Mouse (Mus musculus) granulocyte monocyte progenitor cell, adult 5-6 weeks (primary cell): ENCODE results near the gene Pank4. TPM values are rescaled to one million over a fixed set of nuclear protein-coding genes. Genes with fewer than 3 reads are reported as not detected.

Experiments
- total RNA-seq, 2 experiments: library from RNA; stranded (forward) in 1 of 2; stranded (reverse) in 1 of 2; fragments of 200-712, 200-1000 nt in 1 of 2; fragments of >200 nt in 1 of 2; fragmentation: Nextera tagmentation in 1 of 2; gene quantifications; 2 replicates each; pipeline ENCODE4 v1.2.3; 2014 to 2017

Pank4 gene
- total RNA-seq, 2 experiments from 2014 or later = 20.8 to 36.3 TPM

Other genes with a start within 250 kb of the Pank4 start
- 0.17 TPM in 1 of 2 replicates, not detected in the other for gene Ttc34, start 126.7 kb upstream of the Pank4 start, total RNA-seq (2014; fragmentation: Nextera tagmentation)
- not detected in 2 replicates for gene Ttc34, start 126.7 kb upstream of the Pank4 start, total RNA-seq (2017)
- not detected in 2 replicates for gene Mmel1, start 94.5 kb upstream of the Pank4 start, total RNA-seq (2014; fragmentation: Nextera tagmentation)
- not detected in 2 replicates for gene Mmel1, start 94.5 kb upstream of the Pank4 start, total RNA-seq (2017)
- 6.9 and 8.5 TPM in 2 replicates for gene Fam213b, start 65.0 kb upstream of the Pank4 start, total RNA-seq (2014; fragmentation: Nextera tagmentation)
- 2.9 and 6.7 TPM in 2 replicates for gene Fam213b, start 65.0 kb upstream of the Pank4 start, total RNA-seq (2017)
- 85.4 and 110 TPM in 2 replicates for gene Tnfrsf14, start 35.6 kb upstream of the Pank4 start, total RNA-seq (2014; fragmentation: Nextera tagmentation)
- gene Tnfrsf14, start 35.6 kb upstream of the Pank4 start, total RNA-seq (2017) = 33.2 and 38.4 TPM in 2 replicates
- 0.85 TPM in 1 of 2 replicates, not detected in the other for gene Hes5, start 3.2 kb upstream of the Pank4 start, total RNA-seq (2014; fragmentation: Nextera tagmentation)
- 0.52 TPM in 1 of 2 replicates, not detected in the other for gene Hes5, start 3.2 kb upstream of the Pank4 start, total RNA-seq (2017)
- 0.30 TPM in 1 of 2 replicates, not detected in the other for gene Plch2, start 92.7 kb downstream of the Pank4 start, total RNA-seq (2014; fragmentation: Nextera tagmentation)
- gene Plch2, start 92.7 kb downstream of the Pank4 start, total RNA-seq (2017) = not detected in 2 replicates
- gene Pex10, start 102.9 kb downstream of the Pank4 start, total RNA-seq (2014; fragmentation: Nextera tagmentation) = 10.5 and 11.0 TPM in 2 replicates
- gene Pex10, start 102.9 kb downstream of the Pank4 start, total RNA-seq (2017) = 13.4 and 18.6 TPM in 2 replicates
- 93.3 and 125 TPM in 2 replicates for gene Rer1, start 122.3 kb downstream of the Pank4 start, total RNA-seq (2014; fragmentation: Nextera tagmentation)
- 106 and 134 TPM in 2 replicates for gene Rer1, start 122.3 kb downstream of the Pank4 start, total RNA-seq (2017)
- gene Morn1, start 122.5 kb downstream of the Pank4 start, total RNA-seq (2014; fragmentation: Nextera tagmentation) = 0.62 and 1.2 TPM in 2 replicates
- gene Morn1, start 122.5 kb downstream of the Pank4 start, total RNA-seq (2017) = 1.6 and 4.7 TPM in 2 replicates